Mouse (Mus musculus): Measurements from ENCODE around the gene Rpl10.
A peak's percentile ranks its signal among the peaks of the same experiment; 100 is the strongest.

The Rpl10 gene

GRCm38 (mm10) chrX:74281732-74282394, 11.3 kb downstream of the Rpl10 start, which contains the start of the genes Taz and Dnase1l1:
Gene Taz, plus strand, starts transcription at chrX:74281912.
Gene Dnase1l1, minus strand, starts transcription at chrX:74282337.
- peak; percentile 52 for DNase-seq

- DNase-seq: peak; percentile 87
Measured at GRCm38 (mm10) chrX:74282395-74283091, 11.9 kb downstream of the Rpl10 start.

- no peak for DNase-seq
Measured at GRCm38 (mm10) chrX:74283092-74283437, 12.5 kb downstream of the Rpl10 start.

- DNase-seq: no peak
Measured at GRCm38 (mm10) chrX:74293431-74293830, 22.8 kb downstream of the Rpl10 start.

GRCm38 (mm10) chrX:74296538-74297448, 26.2 kb downstream of the Rpl10 start, which contains the start of gene Atp6ap1:
Gene Atp6ap1, plus strand, starts transcription at chrX:74297097.
- peak; percentile 93 for DNase-seq

GRCm38 (mm10) chrX:74298348-74298747, 27.7 kb downstream of the Rpl10 start:
- no peak for DNase-seq

DNA sequence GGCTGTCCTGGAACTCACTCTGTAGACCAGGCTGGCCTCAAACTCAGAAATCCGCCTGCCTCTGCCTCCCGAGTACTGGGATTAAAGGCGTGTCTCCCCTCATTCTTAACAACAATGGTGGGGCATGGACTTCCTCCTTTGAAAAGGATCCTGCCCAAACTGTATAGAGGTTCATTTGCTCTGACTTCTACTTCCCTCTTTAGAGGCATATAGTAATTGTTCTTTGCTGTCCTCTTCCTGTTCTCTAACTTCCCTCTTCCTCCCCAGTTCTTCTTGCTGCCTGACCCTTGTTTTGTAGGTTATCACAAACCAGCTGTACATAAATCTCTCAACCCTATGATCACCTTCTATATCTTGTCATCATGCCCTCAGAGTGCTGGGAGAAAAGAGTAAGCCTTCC, 29.1 kb downstream of the Rpl10 start:
- DNase-seq: no peak

DNA sequence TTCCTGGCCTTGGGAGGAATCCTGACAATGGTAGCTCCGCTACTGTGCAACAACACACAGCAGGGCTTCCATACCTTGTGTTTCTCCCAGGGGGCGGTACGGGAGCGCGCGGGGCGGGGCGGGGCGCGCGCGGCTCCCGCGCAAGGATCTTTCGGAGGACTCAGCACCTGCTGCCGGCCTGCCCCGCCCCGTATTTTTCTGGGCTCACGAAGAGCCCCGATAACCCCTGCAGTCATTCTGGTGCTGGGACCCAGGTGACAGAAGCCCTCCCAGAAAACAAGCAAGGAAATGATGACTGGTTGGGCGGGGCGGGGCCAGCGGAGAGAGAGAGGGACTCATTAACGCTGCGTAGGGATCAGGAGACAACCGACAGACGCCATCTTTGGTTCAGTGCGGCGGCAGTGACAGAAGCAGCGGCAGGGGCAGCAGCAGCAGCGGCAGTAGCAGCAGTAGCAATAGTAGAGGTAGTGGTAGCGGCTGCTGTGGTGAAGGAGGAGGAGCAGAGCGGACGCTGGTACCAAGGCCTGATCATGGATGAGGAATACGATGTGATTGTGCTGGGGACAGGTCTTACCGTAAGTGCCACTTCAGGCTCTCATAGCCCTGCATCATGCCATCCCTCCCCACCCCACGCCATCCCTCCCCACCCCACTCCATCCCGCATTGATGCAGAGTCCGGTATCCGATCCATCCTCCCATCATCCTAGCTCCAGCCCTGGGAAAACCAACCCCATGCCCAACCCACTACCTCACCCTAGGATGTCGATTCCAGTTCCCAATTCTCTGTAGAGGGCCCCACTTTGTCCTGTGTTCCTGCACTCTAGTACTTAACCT, 34.5 kb downstream of the Rpl10 start, which contains the start of gene Gdi1:
Gdi1 (plus strand) TSS at position 132 of the 834 bp plus-strand sequence.
- DNase-seq: peak; percentile 83

- peak; percentile 87 for DNase-seq
Measured at GRCm38 (mm10) chrX:74312540-74313464, 42.2 kb downstream of the Rpl10 start, which contains the start of gene Fam50a. Gene Fam50a, plus strand, starts transcription at chrX:74313033.
